Mouse (Mus musculus) forebrain, embryonic 15.5 days (tissue): ENCODE data around the gene Clcn6. TPM values are rescaled to one million over a fixed set of nuclear protein-coding genes. Genes with fewer than 3 reads are reported as not detected.
A peak's percentile ranks its signal among the peaks of the same experiment; 100 is the strongest.
"Not testable (repeated sequence)": the region's sequence is repeated elsewhere in the genome, so short reads cannot be mapped to it uniquely, and the experiment has no call there.

Experiments used
- ATAC-seq: fragments of 200-750 bp; cut with Nextera tagmentation; replicated peaks from 2 replicates; pipeline ENCODE4 v1.8.0; 2017; ENCODE audit warnings: mild to moderate bottlenecking, moderate TSS enrichment, moderate library complexity
- H3K27ac ChIP-seq: fragments of 300-500 bp; sonication (generic); replicated peaks from 2 replicates; pipeline ENCODE4 v1.5.1; 2015; ENCODE audit warnings: mild to moderate bottlenecking, inconsistent platforms
- H3K27me3 ChIP-seq: fragments of 300-500 bp; sonication (generic); 2 replicates; pipeline ENCODE4 v1.6.1; 2015; ENCODE audit warnings: inconsistent platforms
- H3K36me3 ChIP-seq: fragments of 300-500 bp; sonication (generic); 2 replicates; pipeline ENCODE4 v1.6.1; 2015; ENCODE audit warnings: mild to moderate bottlenecking, inconsistent platforms
- H3K4me1 ChIP-seq: fragments of 300-500 bp; sonication (generic); 2 replicates; pipeline ENCODE4 v1.6.1; 2015; ENCODE audit warnings: inconsistent platforms
- H3K4me2 ChIP-seq: fragments of 300-500 bp; sonication (generic); replicated peaks from 2 replicates; pipeline ENCODE4 v1.6.1; 2015; ENCODE audit warnings: mild to moderate bottlenecking, inconsistent platforms
- H3K4me3 ChIP-seq: fragments of 300-500 bp; sonication (generic); 2 replicates; pipeline ENCODE4 v1.5.1; 2015; ENCODE audit warnings: mild to moderate bottlenecking, inconsistent platforms
- H3K9ac ChIP-seq: fragments of 300-500 bp; sonication (generic); replicated peaks from 2 replicates; pipeline ENCODE4 v1.6.1; 2015; ENCODE audit warnings: mild to moderate bottlenecking, inconsistent platforms
- H3K9me3 ChIP-seq: fragments of 300-500 bp; sonication (generic); 2 replicates; pipeline ENCODE4 v1.6.1; 2016; ENCODE audit warnings: inconsistent platforms
- WGBS: fragments of 180-500 bp; shearing (Covaris S2); methylation state at CpG from one replicate; pipeline ENCODE4 v1.1.7; 2015; ENCODE audit warnings: mixed read lengths; 5-methylcytosine and 5-hydroxymethylcytosine counted together
- polyA plus RNA-seq: library from polyadenylated mRNA; unstranded; fragments of >200 nt; fragmentation: Nextera tagmentation; extraction: Ambion mirVana; gene quantifications from 2 replicates; pipeline ENCODE4 v1.2.1, GENCODE M21; 2015

Clcn6 gene
- polyA plus RNA-seq, 1 experiment from 2014 or later: 33.4 TPM

DNA sequence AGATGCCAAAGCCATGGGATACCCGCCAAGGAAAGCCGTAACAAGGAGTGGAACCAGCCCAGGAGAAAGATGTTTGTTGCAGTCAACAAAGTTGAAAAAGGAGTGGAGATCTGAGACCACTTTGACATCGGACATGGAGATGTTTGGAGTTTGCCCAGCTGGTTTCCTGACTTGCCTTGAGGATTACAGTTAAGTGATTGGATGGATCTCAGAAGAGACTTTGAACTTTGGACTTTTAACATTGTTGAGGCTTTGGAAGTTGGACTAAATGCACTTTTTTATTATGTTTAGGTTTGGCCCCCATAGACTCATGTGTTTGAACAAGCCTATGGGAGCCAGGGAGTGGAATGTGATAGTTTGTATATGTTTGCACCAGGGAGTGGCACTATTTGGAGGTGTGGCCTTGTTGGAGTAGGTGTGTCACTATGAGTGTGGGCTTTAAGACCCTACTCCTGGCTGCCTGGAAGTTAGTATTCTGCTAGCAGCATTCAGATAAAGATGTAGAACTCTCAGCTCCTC lies 11.8 kb upstream of the Clcn6 start:
- H3K27ac ChIP-seq, H3K4me2 ChIP-seq, H3K4me3 ChIP-seq, H3K9me3 ChIP-seq, H3K4me1 ChIP-seq, ATAC-seq, H3K27me3 ChIP-seq, H3K9ac ChIP-seq: not testable (repeated sequence)
- peaks cover 68% of the 10 kb centered on the region for H3K36me3 ChIP-seq
- WGBS: 91% methylated on average over 3 of the region's 3 CpGs

GRCm38 (mm10) chr4:148046450-148047031 lies 7.9 kb upstream of the Clcn6 start:
- no peak overlapping the region for H3K4me3 ChIP-seq
- no peak overlapping the region for H3K27ac ChIP-seq
- H3K9ac ChIP-seq: no peak overlapping the region
- no peak for ATAC-seq
- 39% methylated on average over 4 of the region's 4 CpGs for WGBS
- H3K4me2 ChIP-seq: no peak overlapping the region
- no peaks in the 10 kb centered on the region for H3K27me3 ChIP-seq
- no peaks in the 10 kb centered on the region for H3K9me3 ChIP-seq
- peaks cover 17% of the 10 kb centered on the region for H3K4me1 ChIP-seq
- peaks cover 47% of the 10 kb centered on the region for H3K36me3 ChIP-seq

GRCm38 (mm10) chr4:148044113-148044512 lies 5.5 kb upstream of the Clcn6 start:
- H3K36me3 ChIP-seq: peaks cover 27% of the 10 kb centered on the region
- WGBS: 88% methylated on average over 2 of the region's 2 CpGs
- H3K4me3 ChIP-seq: no peak overlapping the region
- peaks cover 42% of the 10 kb centered on the region for H3K4me1 ChIP-seq
- no peaks in the 10 kb centered on the region for H3K9me3 ChIP-seq
- ATAC-seq: no peak
- no peaks in the 10 kb centered on the region for H3K27me3 ChIP-seq
- no peak overlapping the region for H3K27ac ChIP-seq
- H3K9ac ChIP-seq: no peak overlapping the region
- H3K4me2 ChIP-seq: no peak overlapping the region

- H3K4me3 ChIP-seq, H3K27me3 ChIP-seq, H3K27ac ChIP-seq, H3K4me2 ChIP-seq, H3K9ac ChIP-seq, H3K9me3 ChIP-seq, ATAC-seq: not testable (repeated sequence)
- Histone ChIP-seq H3K36me3 (peaks cover 19% of the 10 kb centered on the region), H3K4me1 (peaks cover 42% of the 10 kb centered on the region)
- WGBS: 83% methylated on average over 8 of the region's 8 CpGs
These were observed 4.7 kb upstream of the Clcn6 start for GRCm38 (mm10) chr4:148043327-148043726.

- WGBS: 4% methylated on average over 16 of the region's 16 CpGs
- Histone ChIP-seq H3K9me3 (no peaks in the 10 kb centered on the region), H3K4me3 (peak overlapping the region; percentile 34), H3K27me3 (no peaks in the 10 kb centered on the region), H3K4me2 (peak overlapping the region; percentile 67), H3K27ac (peak overlapping the region; percentile 28), H3K9ac (peak overlapping the region; percentile 34), H3K4me1 (peaks cover 52% of the 10 kb centered on the region), H3K36me3 (peaks cover 16% of the 10 kb centered on the region)
- no peak for ATAC-seq
These were observed 3.1 kb upstream of the Clcn6 start for GRCm38 (mm10) chr4:148041611-148042191.

DNA sequence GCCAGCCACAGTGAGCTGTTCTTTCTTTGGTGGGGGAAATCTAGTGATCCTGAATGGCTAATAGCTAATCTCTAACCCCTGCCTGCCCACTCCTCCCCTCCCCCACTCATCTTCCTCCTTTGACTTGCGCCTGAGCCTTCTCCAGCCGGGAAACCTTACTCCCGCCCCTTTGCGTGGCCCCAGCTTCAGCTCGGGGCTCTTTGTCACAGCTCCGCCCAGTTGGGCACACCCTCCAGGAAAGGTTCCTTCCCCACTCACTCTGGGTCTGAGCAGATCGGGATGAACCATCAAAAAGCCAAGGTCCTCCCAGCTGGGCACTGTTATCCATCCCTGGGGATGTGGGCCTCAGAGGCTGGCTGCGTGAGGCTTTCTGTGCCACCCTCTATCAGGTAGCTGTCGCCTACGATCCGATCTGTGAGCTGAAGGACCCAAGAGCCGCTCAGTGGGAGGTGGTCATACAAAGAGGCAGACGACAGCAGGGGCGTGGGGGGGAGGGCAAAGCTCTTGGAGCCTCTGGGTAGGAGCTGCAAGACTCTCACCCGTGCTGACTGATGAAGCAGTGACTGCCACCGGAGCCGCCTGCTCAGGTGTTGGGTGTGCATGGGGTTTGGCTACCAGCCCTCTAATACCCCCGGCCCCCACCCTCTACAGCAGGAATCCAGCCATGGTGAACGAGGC lies 2.5 kb upstream of the Clcn6 start:
- Histone ChIP-seq H3K36me3 (peaks cover 21% of the 10 kb centered on the region), H3K9me3 (no peaks in the 10 kb centered on the region), H3K4me3 (peak overlapping the region; percentile 34), H3K9ac (peak overlapping the region; percentile 34), H3K27ac (peak overlapping the region; percentile 28), H3K27me3 (no peaks in the 10 kb centered on the region), H3K4me1 (peaks cover 52% of the 10 kb centered on the region), H3K4me2 (peak overlapping the region; percentile 67)
- WGBS: under 1% methylated on average over 19 of the region's 19 CpGs
- 0 out of 2 replicates have a peak, but pooled peaks have one; percentile 0 for ATAC-seq

- H3K27ac ChIP-seq: peak overlapping the region; percentile 85
- WGBS: 62% methylated on average over 15 of the region's 15 CpGs
- no peak for ATAC-seq
- H3K36me3 ChIP-seq: peaks cover 19% of the 10 kb centered on the region
- peaks cover 52% of the 10 kb centered on the region for H3K4me1 ChIP-seq
- H3K4me2 ChIP-seq: peak overlapping the region; percentile 67
- H3K4me3 ChIP-seq: peak overlapping the region; percentile 57
- no peaks in the 10 kb centered on the region for H3K27me3 ChIP-seq
- no peaks in the 10 kb centered on the region for H3K9me3 ChIP-seq
- peak overlapping the region; percentile 34; the same call in 1 of the 2 replicates for H3K9ac ChIP-seq
These were observed 1.6 kb upstream of the Clcn6 start for GRCm38 (mm10) chr4:148040029-148040830.

- ATAC-seq: no peak
- WGBS: 19% methylated on average over 19 of the region's 19 CpGs
- peak overlapping the region; percentile 67 for H3K4me2 ChIP-seq
- H3K9ac ChIP-seq: peak overlapping the region; percentile 63
- peaks cover 55% of the 10 kb centered on the region for H3K4me1 ChIP-seq
- H3K36me3 ChIP-seq: peaks cover 22% of the 10 kb centered on the region
- H3K27ac ChIP-seq: peak overlapping the region; percentile 85
- no peaks in the 10 kb centered on the region for H3K27me3 ChIP-seq
- no peaks in the 10 kb centered on the region for H3K9me3 ChIP-seq
- H3K4me3 ChIP-seq: peak overlapping the region; percentile 57
These were observed 820 bp upstream of the Clcn6 start for GRCm38 (mm10) chr4:148039254-148040028.

DNA sequence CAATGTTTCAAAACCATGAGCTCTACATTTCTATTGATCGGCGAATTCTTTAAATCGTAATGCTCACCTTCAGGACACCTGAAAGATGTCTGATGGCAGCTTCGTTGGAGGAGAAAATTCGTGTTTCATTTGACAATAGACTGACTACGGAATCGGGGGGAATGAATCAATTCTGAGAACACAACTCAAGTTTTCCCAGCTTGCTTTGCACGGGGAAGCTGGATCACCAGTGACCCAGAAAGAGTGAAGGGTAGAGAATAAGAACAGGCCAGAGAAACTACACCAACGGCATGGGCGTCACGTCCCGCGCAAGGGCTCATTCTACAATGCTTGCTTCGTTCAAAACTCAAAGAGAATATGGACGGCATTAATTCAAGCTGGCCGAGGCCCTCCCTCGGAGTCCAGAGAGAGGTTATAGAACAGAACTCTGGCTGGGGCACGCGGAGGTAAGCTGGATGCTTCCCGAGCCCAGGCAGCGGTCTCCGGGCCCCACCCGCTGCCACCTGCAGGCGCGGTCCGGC lies 482 bp downstream of the Clcn6 start:
- WGBS: 6% methylated on average over 26 of the region's 26 CpGs
- Histone ChIP-seq H3K27ac (peak overlapping the region; percentile 85), H3K9me3 (no peaks in the 10 kb centered on the region), H3K4me3 (peak overlapping the region; percentile 57), H3K4me2 (peak overlapping the region; percentile 62), H3K27me3 (no peaks in the 10 kb centered on the region), H3K4me1 (peaks cover 53% of the 10 kb centered on the region), H3K9ac (peak overlapping the region; percentile 69), H3K36me3 (peaks cover 21% of the 10 kb centered on the region; the same call in 1 of the 2 replicates)
- no peak for ATAC-seq

GRCm38 (mm10) chr4:148035440-148035839 lies 3.2 kb downstream of the Clcn6 start:
- Histone ChIP-seq H3K36me3 (peaks cover 23% of the 10 kb centered on the region; the same call in 1 of the 2 replicates), H3K4me2 (no peak overlapping the region), H3K9ac (no peak overlapping the region), H3K9me3 (no peaks in the 10 kb centered on the region), H3K4me3 (no peak overlapping the region), H3K27ac (no peak overlapping the region), H3K4me1 (peaks cover 27% of the 10 kb centered on the region), H3K27me3 (no peaks in the 10 kb centered on the region)
- ATAC-seq: no peak
- 87% methylated on average over 3 of the region's 3 CpGs for WGBS

GRCm38 (mm10) chr4:148033858-148034410 lies 4.7 kb downstream of the Clcn6 start:
- Histone ChIP-seq H3K4me2 (no peak overlapping the region), H3K27ac (no peak overlapping the region), H3K27me3 (no peaks in the 10 kb centered on the region), H3K4me3 (no peak overlapping the region), H3K9ac (no peak overlapping the region), H3K36me3 (peaks cover 30% of the 10 kb centered on the region), H3K4me1 (peaks cover 13% of the 10 kb centered on the region), H3K9me3 (no peaks in the 10 kb centered on the region)
- WGBS: 69% methylated on average over 7 of the region's 7 CpGs
- no peak for ATAC-seq
